Mouse (Mus musculus): Measurements from ENCODE around the gene Ntm. TPM values are rescaled to one million over a fixed set of nuclear protein-coding genes. Genes with fewer than 3 reads are reported as not detected.

The Ntm gene
- polyA plus RNA-seq, 1 experiment from 2014 or later, result 134 TPM

DNA sequence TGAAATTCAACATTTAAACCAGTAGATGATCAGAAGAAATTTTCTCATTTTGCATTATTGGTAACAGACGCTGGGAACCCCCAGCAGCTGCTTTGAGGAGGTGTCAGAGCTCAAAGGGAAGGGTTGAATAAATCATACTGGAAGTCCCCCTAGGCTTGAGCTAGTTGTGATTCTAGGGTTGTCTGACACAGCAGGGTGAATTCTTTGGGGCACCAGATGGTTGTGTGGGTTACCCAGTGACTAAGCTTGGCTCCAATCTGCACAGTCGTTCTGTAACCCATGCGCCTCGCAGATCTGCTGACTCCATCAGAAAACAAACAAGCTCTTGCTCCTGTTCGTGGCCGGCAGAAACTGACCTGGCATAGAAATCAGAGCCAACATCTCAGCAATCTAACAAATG lies 8.9 kb downstream of the Ntm start:
- WGBS, result 64% methylated on average over 6 of the region's 6 CpGs
- no peaks in the 10 kb centered on the region for H3K9me3 ChIP-seq (ENCODE audit: control insufficient read depth, low read length)
- H3K27me3 ChIP-seq (replicated peaks; ENCODE audit: control insufficient read depth, insufficient read depth, low read length), result no peaks in the 10 kb centered on the region
- H3K4me1 ChIP-seq (replicated peaks; ENCODE audit: control insufficient read depth, insufficient read depth, low read length), result peaks cover 3% of the 10 kb centered on the region; the same call in 1 of the 2 replicates
- H3K27ac ChIP-seq (ENCODE audit: low read length), result no peak overlapping the region
- H3K36me3 ChIP-seq (ENCODE audit: control insufficient read depth, insufficient read depth), result no peaks in the 10 kb centered on the region
- no peak overlapping the region for H3K9ac ChIP-seq (replicated peaks; ENCODE audit: low read depth, low read length)
- H3K4me3 ChIP-seq (replicated peaks; ENCODE audit: low read length), result no peak overlapping the region
- H3K4me2 ChIP-seq (ENCODE audit: low read length), result no peak overlapping the region
- ATAC-seq, result no peak; the same call in 1 of the 2 replicates

DNA sequence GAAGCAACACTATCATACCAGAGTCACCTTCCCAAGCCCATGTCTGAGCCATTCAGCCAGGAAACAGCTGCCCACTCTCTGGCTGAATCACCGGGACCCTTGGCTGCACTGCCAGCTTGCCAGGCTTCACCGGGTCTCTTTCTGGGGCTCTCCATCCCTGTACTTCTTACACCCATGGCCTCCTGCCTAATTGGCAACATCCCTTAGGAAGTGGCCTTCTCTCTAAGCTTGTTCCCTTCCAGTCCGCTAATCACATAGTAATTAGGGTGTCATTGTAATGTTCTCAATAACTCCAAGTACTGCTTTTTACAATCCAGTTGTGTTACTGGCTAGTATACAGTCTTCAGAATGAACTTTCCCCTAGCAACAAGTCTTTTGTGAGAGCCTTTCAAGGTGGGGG lies 13.9 kb downstream of the Ntm start:
- Histone ChIP-seq H3K4me3 (replicated peaks; ENCODE audit: low read length) (no peak overlapping the region), H3K9me3 (ENCODE audit: control insufficient read depth, low read length) (no peaks in the 10 kb centered on the region), H3K4me1 (replicated peaks; ENCODE audit: control insufficient read depth, insufficient read depth, low read length) (peaks cover 2% of the 10 kb centered on the region; the same call in 1 of the 2 replicates), H3K27ac (ENCODE audit: low read length) (no peak overlapping the region), H3K27me3 (replicated peaks; ENCODE audit: control insufficient read depth, insufficient read depth, low read length) (no peaks in the 10 kb centered on the region), H3K9ac (replicated peaks; ENCODE audit: low read depth, low read length) (no peak overlapping the region), H3K4me2 (ENCODE audit: low read length) (no peak overlapping the region), H3K36me3 (ENCODE audit: control insufficient read depth, insufficient read depth) (no peaks in the 10 kb centered on the region)
- peak; percentile 69 for ATAC-seq
- 14% methylated on average over 3 of the region's 3 CpGs for WGBS

DNA sequence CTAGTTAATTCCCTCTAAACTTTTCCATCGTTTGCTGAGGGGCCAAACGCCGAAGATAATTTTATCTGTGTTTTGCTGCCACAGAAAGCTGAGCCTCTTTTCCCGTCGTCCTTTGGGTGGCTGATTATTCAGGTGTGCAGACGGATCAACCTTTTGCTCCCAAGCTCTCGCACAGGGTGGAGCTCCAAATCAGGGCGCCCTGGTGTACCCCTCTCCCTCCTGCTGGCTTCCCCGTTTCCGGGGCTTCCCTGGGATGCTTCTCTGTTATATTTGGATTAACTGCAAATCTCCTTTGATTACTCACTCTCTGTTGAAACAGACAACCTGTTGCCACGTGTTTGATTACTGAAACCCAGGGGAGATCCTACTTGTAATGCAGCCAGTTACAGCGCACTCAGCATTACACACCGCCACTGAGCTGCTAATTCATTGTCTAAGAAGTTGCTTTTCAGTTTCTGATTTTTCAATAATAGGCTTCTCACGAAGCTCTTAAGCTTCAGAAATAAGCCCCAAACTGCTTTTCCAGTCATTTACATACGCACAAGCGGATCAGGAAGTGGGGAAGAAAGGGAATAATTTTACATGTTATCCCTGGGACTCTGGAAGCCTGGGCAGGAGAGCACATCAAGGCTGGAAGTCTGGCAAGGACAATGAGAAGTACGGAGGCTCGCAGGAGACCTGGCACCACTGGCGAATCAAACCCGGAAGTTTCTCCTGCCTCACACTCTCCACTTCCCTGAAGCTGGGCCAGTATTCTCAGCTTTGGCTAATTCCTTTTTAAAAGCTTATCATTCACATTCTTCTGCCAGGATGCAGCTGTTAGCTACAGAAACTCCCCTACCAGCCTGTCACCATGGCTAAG lies 19.5 kb downstream of the Ntm start:
- H3K9ac ChIP-seq (replicated peaks; ENCODE audit: low read depth, low read length), result no peak overlapping the region; the same call in 1 of the 2 replicates
- peak overlapping the region; percentile 43 for H3K4me2 ChIP-seq (ENCODE audit: low read length)
- H3K4me3 ChIP-seq (replicated peaks; ENCODE audit: low read length), result 0 out of 2 replicates have a peak overlapping the region, but pooled peaks have one; percentile 10
- H3K9me3 ChIP-seq (ENCODE audit: control insufficient read depth, low read length), result no peaks in the 10 kb centered on the region
- peaks cover 26% of the 10 kb centered on the region for H3K4me1 ChIP-seq (replicated peaks; ENCODE audit: control insufficient read depth, insufficient read depth, low read length)
- WGBS, result 10% methylated on average over 20 of the region's 20 CpGs
- H3K27ac ChIP-seq (ENCODE audit: low read length), result 0 out of 2 replicates have a peak overlapping the region, but pooled peaks have one; percentile 26
- H3K27me3 ChIP-seq (replicated peaks; ENCODE audit: control insufficient read depth, insufficient read depth, low read length), result no peaks in the 10 kb centered on the region
- peak; percentile 45; the same call in 1 of the 2 replicates for ATAC-seq
- no peaks in the 10 kb centered on the region for H3K36me3 ChIP-seq (ENCODE audit: control insufficient read depth, insufficient read depth)

DNA sequence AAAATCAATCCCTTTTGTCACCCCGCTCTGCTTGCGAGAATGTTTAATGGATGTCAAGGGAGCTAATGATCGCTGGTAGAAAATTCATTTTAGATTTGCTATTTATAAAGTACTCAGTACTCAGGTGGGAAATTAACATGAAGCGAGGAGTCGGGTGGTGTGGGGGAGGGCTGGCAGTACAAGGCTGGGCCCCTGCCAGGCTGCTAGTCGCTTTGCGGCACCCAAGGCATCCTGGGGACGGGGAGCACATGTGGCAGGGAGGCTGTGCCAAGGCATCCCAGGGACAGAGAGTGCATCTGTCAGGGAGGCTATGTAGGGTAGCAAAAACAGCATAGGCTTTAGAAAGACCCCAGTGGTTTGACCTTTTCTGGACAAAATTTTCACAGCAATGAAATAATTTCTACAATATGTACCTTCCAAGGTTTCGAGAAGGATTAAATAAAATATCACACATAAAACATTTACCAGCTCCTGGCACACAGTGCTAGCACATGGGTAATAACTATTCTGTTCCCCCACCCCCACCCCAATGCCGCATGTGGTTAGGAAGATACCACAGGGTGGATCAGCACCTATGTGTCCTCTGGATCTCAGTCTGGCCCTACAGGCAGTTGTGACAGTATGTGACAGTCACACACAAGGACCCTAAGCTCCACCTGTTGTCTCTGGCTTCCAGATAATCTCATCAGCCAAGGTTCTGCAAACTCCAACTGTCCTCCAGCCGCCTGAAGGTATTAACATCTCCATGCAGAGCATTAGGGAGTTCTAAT lies 20.6 kb downstream of the Ntm start:
- H3K9ac ChIP-seq (replicated peaks; ENCODE audit: low read depth, low read length), result no peak overlapping the region
- ATAC-seq, result peak; percentile 80
- no peak overlapping the region for H3K4me3 ChIP-seq (replicated peaks; ENCODE audit: low read length)
- H3K9me3 ChIP-seq (ENCODE audit: control insufficient read depth, low read length), result no peaks in the 10 kb centered on the region
- H3K36me3 ChIP-seq (ENCODE audit: control insufficient read depth, insufficient read depth), result no peaks in the 10 kb centered on the region
- 36% methylated on average over 11 of the region's 11 CpGs for WGBS
- H3K4me1 ChIP-seq (replicated peaks; ENCODE audit: control insufficient read depth, insufficient read depth, low read length), result peaks cover 26% of the 10 kb centered on the region
- peak overlapping the region; percentile 26; the same call in 1 of the 2 replicates for H3K4me2 ChIP-seq (ENCODE audit: low read length)
- H3K27me3 ChIP-seq (replicated peaks; ENCODE audit: control insufficient read depth, insufficient read depth, low read length), result no peaks in the 10 kb centered on the region
- H3K27ac ChIP-seq (ENCODE audit: low read length), result no peak overlapping the region

DNA sequence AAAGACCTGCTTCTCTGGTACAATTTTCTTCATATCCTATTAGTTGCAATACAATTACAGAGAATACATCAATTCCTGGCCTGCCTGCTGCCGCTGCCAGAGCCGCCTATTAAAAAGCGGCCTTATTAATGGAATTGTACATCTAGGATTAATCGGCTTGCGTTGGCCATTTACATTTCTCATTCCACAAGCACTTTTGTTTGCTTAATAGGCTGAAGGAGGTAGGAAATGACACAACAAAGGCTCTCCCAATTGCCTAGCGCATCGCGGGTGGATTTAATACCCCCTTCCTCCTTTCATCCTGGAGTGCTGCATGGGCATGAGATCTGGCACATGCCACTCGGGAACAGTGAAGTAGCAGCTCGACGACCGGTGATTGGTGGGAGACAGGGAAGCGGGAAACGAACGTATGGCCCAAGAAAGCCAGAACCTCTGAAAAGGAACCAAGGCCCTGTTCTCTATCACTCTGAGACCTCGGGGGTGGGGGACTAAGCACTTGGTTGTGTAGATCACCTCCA lies 23.4 kb downstream of the Ntm start:
- Histone ChIP-seq H3K9ac (replicated peaks; ENCODE audit: low read depth, low read length) (no peak overlapping the region), H3K27me3 (replicated peaks; ENCODE audit: control insufficient read depth, insufficient read depth, low read length) (no peaks in the 10 kb centered on the region), H3K4me3 (replicated peaks; ENCODE audit: low read length) (no peak overlapping the region), H3K4me2 (ENCODE audit: low read length) (no peak overlapping the region), H3K27ac (ENCODE audit: low read length) (no peak overlapping the region), H3K36me3 (ENCODE audit: control insufficient read depth, insufficient read depth) (no peaks in the 10 kb centered on the region), H3K4me1 (replicated peaks; ENCODE audit: control insufficient read depth, insufficient read depth, low read length) (peaks cover 26% of the 10 kb centered on the region), H3K9me3 (ENCODE audit: control insufficient read depth, low read length) (no peaks in the 10 kb centered on the region)
- WGBS, result 18% methylated on average over 16 of the region's 16 CpGs
- ATAC-seq, result no peak

DNA sequence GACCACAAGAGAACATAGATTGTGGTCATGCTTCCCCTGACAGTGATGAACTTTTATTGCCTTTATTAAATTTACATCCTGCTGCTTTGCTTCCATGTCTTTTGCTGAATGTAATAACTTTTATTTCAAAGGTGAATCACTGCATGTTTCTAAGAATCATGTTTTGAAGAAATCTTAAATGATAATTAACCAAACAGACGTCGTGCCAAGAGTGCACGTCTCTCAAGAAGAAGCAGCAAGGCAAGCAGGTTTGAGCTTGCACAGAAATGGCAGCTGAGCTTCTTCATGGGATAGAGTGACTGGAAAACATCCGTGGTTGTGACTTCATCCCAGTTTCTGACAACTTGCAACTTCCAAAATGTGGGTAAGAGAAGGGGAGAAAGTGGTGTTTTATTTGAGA lies 34.1 kb downstream of the Ntm start:
- no peaks in the 10 kb centered on the region for H3K27me3 ChIP-seq (replicated peaks; ENCODE audit: control insufficient read depth, insufficient read depth, low read length)
- H3K36me3 ChIP-seq (ENCODE audit: control insufficient read depth, insufficient read depth), result no peaks in the 10 kb centered on the region
- H3K4me2 ChIP-seq (ENCODE audit: low read length), result no peak overlapping the region
- no peaks in the 10 kb centered on the region for H3K4me1 ChIP-seq (replicated peaks; ENCODE audit: control insufficient read depth, insufficient read depth, low read length)
- no peak overlapping the region for H3K9ac ChIP-seq (replicated peaks; ENCODE audit: low read depth, low read length)
- no peaks in the 10 kb centered on the region for H3K9me3 ChIP-seq (ENCODE audit: control insufficient read depth, low read length)
- H3K4me3 ChIP-seq (replicated peaks; ENCODE audit: low read length), result no peak overlapping the region
- WGBS, result 82% methylated on average over 4 of the region's 4 CpGs
- H3K27ac ChIP-seq (ENCODE audit: low read length), result no peak overlapping the region
- ATAC-seq, result no peak

DNA sequence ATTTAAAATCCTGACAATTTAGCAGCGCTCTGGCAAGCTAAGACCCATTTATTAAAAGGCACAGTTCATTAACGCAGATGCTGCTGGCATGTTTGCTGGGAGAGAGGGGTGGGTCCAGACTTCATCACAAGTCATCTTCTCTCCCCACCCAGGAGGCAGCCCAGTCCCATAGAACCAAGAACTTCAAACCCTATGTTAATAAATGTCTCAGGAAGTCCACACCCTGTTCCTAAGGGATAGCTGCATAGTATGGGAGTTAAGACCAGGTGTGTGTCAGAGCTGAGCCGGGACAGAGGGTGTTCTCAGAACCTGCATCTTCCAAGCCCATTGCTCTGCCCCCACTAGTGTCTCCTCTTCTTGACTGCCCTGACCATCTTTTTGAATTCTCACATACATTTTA lies 37.6 kb downstream of the Ntm start:
- H3K9ac ChIP-seq (replicated peaks; ENCODE audit: low read depth, low read length), result no peak overlapping the region
- H3K27me3 ChIP-seq (replicated peaks; ENCODE audit: control insufficient read depth, insufficient read depth, low read length), result no peaks in the 10 kb centered on the region
- H3K4me3 ChIP-seq (replicated peaks; ENCODE audit: low read length), result no peak overlapping the region
- WGBS, result 35% methylated on average over 3 of the region's 3 CpGs
- ATAC-seq, result no peak
- peaks cover 13% of the 10 kb centered on the region for H3K4me1 ChIP-seq (replicated peaks; ENCODE audit: control insufficient read depth, insufficient read depth, low read length)
- no peak overlapping the region for H3K27ac ChIP-seq (ENCODE audit: low read length)
- H3K36me3 ChIP-seq (ENCODE audit: control insufficient read depth, insufficient read depth), result no peaks in the 10 kb centered on the region
- no peak overlapping the region for H3K4me2 ChIP-seq (ENCODE audit: low read length)
- H3K9me3 ChIP-seq (ENCODE audit: control insufficient read depth, low read length), result no peaks in the 10 kb centered on the region

DNA sequence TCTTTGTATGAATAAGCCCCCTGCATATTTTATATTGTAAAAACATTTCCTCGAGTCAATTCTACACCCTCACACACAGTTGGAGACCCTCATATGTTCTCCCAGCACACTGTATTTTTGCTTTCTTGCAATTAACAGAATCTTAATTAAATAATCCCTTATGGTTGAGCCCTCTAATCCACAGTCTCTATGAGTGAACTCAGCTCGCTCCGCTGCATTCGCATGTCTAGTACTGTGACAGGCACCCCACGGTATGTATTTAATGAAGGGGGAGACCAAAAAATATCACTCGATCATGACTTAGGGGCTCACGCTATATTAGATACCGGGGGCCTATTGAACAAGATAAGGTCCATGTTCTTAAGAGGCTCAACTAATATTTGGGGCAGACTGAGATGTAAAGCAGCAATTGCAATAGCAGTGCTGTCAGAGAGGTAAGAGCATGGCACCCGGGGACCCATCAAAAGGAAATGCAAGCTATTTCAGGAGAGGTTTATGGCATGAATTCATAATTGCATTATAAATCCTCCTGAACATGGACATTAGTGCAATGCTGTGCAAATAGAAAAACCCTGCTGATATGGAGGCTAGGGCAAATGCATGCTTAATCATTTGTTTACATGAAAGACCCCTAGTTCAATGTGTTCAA lies 64.4 kb downstream of the Ntm start:
- ATAC-seq, result no peak
- no peaks in the 10 kb centered on the region for H3K27me3 ChIP-seq (replicated peaks; ENCODE audit: control insufficient read depth, insufficient read depth, low read length)
- no peaks in the 10 kb centered on the region; the same call in 1 of the 2 replicates for H3K4me1 ChIP-seq (replicated peaks; ENCODE audit: control insufficient read depth, insufficient read depth, low read length)
- no peak overlapping the region for H3K9ac ChIP-seq (replicated peaks; ENCODE audit: low read depth, low read length)
- no peaks in the 10 kb centered on the region for H3K36me3 ChIP-seq (ENCODE audit: control insufficient read depth, insufficient read depth)
- H3K9me3 ChIP-seq (ENCODE audit: control insufficient read depth, low read length), result no peaks in the 10 kb centered on the region
- no peak overlapping the region for H3K4me3 ChIP-seq (replicated peaks; ENCODE audit: low read length)
- H3K4me2 ChIP-seq (ENCODE audit: low read length), result no peak overlapping the region
- H3K27ac ChIP-seq (ENCODE audit: low read length), result no peak overlapping the region
- 60% methylated on average over 9 of the region's 9 CpGs for WGBS

DNA sequence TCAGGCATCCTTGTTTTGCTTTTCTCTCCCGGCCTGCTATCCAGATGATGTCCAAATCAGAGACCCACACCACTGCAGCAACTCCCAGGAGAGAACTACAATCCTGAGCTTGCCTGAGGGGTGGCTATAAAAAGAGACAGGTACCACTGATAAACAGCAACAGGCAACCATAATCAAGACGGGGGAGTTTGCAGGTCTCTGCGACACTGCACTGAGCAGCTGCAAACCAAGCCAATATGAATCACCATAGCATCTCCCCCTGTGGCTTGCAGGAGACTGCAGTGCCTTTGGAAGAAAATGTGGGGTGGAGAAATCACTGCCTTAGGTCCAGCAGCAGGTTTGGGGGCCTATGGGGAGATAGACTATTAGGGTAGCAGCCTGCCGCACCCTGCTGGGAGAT lies 65.5 kb downstream of the Ntm start:
- H3K4me2 ChIP-seq (ENCODE audit: low read length), result no peak overlapping the region
- H3K27ac ChIP-seq (ENCODE audit: low read length), result no peak overlapping the region
- H3K4me3 ChIP-seq (replicated peaks; ENCODE audit: low read length), result no peak overlapping the region
- 75% methylated on average over 4 of the region's 4 CpGs for WGBS
- no peak for ATAC-seq
- H3K4me1 ChIP-seq (replicated peaks; ENCODE audit: control insufficient read depth, insufficient read depth, low read length), result no peaks in the 10 kb centered on the region; the same call in 1 of the 2 replicates
- no peaks in the 10 kb centered on the region for H3K27me3 ChIP-seq (replicated peaks; ENCODE audit: control insufficient read depth, insufficient read depth, low read length)
- H3K9ac ChIP-seq (replicated peaks; ENCODE audit: low read depth, low read length), result no peak overlapping the region
- H3K9me3 ChIP-seq (ENCODE audit: control insufficient read depth, low read length), result no peaks in the 10 kb centered on the region
- H3K36me3 ChIP-seq (ENCODE audit: control insufficient read depth, insufficient read depth), result no peaks in the 10 kb centered on the region
